Mouse (Mus musculus): ENCODE results near the gene Pdhx.

- no peak for TF ChIP-seq CTCF (IDR thresholded peaks at IDR 0.05; ENCODE audit: borderline replicate concordance, extremely low read depth, insufficient read depth, insufficient read length)
- TF ChIP-seq POLR2A (IDR thresholded peaks at IDR 0.05; ENCODE audit: borderline replicate concordance, extremely low read depth, insufficient read depth, insufficient read length, poor library complexity, severe bottlenecking), result no peak
These were observed 91.6 kb downstream of the Pdhx start for GRCm38 (mm10) chr2:102981446-102982314.
